Mouse (Mus musculus): ENCODE measurements around the gene Inpp4b. TPM values are rescaled to one million over a fixed set of nuclear protein-coding genes. Genes with fewer than 3 reads are reported as not detected.

Gene Inpp4b
- polyA plus RNA-seq, 2 experiments: 3.4 to 14.0 TPM

GRCm38 (mm10) chr8:81774010-81774409 is 431.7 kb downstream of the Inpp4b start:
- WGBS: 66% methylated on average over 4 of the region's 4 CpGs
- Histone ChIP-seq H3K9ac (ENCODE audit: low read depth, low read length, severe bottlenecking) (no peak overlapping the region), H3K27ac (replicated peaks; ENCODE audit: low read depth, low read length) (no peak overlapping the region), H3K9me3 (ENCODE audit: control insufficient read depth, low read length) (no peaks in the 10 kb centered on the region), H3K4me3 (replicated peaks; ENCODE audit: low read length) (no peak overlapping the region), H3K4me1 (ENCODE audit: control insufficient read depth, insufficient read depth, low read length) (peaks cover 12% of the 10 kb centered on the region; the same call in 1 of the 2 replicates), H3K4me2 (replicated peaks; ENCODE audit: low read depth, low read length, severe bottlenecking) (no peak overlapping the region), H3K27me3 (ENCODE audit: control insufficient read depth, insufficient read depth, low read length) (no peaks in the 10 kb centered on the region), H3K36me3 (ENCODE audit: control insufficient read depth, insufficient read depth, low read length) (no peaks in the 10 kb centered on the region)
- TF ChIP-seq POLR2A (IDR thresholded peaks at IDR 0.05; ENCODE audit: borderline replicate concordance, extremely low read depth, insufficient read depth, insufficient read length): no peak
- no peak for ATAC-seq (ENCODE audit: low FRiP score, low read depth)
- DNase-seq (ENCODE audit: low spot score): no peak

GRCm38 (mm10) chr8:81774454-81774853 is 432.1 kb downstream of the Inpp4b start:
- Histone ChIP-seq H3K9ac (ENCODE audit: low read depth, low read length, severe bottlenecking) (no peak overlapping the region), H3K27ac (replicated peaks; ENCODE audit: low read depth, low read length) (no peak overlapping the region), H3K4me3 (replicated peaks; ENCODE audit: low read length) (no peak overlapping the region), H3K4me1 (ENCODE audit: control insufficient read depth, insufficient read depth, low read length) (peaks cover 8% of the 10 kb centered on the region; the same call in 1 of the 2 replicates), H3K27me3 (ENCODE audit: control insufficient read depth, insufficient read depth, low read length) (no peaks in the 10 kb centered on the region), H3K9me3 (ENCODE audit: control insufficient read depth, low read length) (no peaks in the 10 kb centered on the region), H3K36me3 (ENCODE audit: control insufficient read depth, insufficient read depth, low read length) (no peaks in the 10 kb centered on the region), H3K4me2 (replicated peaks; ENCODE audit: low read depth, low read length, severe bottlenecking) (no peak overlapping the region)
- 17% methylated on average over 1 of the region's 1 CpGs for WGBS
- no peak for ATAC-seq (ENCODE audit: low FRiP score, low read depth)
- no peak for DNase-seq (ENCODE audit: low spot score)
- no peak for TF ChIP-seq POLR2A (IDR thresholded peaks at IDR 0.05; ENCODE audit: borderline replicate concordance, extremely low read depth, insufficient read depth, insufficient read length)

GRCm38 (mm10) chr8:81776516-81777237 is 434.3 kb downstream of the Inpp4b start:
- Histone ChIP-seq H3K4me3 (replicated peaks; ENCODE audit: low read length) (no peak overlapping the region), H3K4me2 (replicated peaks; ENCODE audit: low read depth, low read length, severe bottlenecking) (no peak overlapping the region), H3K27me3 (ENCODE audit: control insufficient read depth, insufficient read depth, low read length) (no peaks in the 10 kb centered on the region), H3K36me3 (ENCODE audit: control insufficient read depth, insufficient read depth, low read length) (no peaks in the 10 kb centered on the region), H3K9ac (ENCODE audit: low read depth, low read length, severe bottlenecking) (no peak overlapping the region), H3K9me3 (ENCODE audit: control insufficient read depth, low read length) (no peaks in the 10 kb centered on the region), H3K4me1 (ENCODE audit: control insufficient read depth, insufficient read depth, low read length) (no peaks in the 10 kb centered on the region), H3K27ac (replicated peaks; ENCODE audit: low read depth, low read length) (no peak overlapping the region)
- DNase-seq (ENCODE audit: low spot score) (peak; percentile 32), ATAC-seq (ENCODE audit: low FRiP score, low read depth) (peak; percentile 66; the same call in 1 of the 2 replicates)
- 36% methylated on average over 4 of the region's 4 CpGs for WGBS
- no peak for TF ChIP-seq POLR2A (IDR thresholded peaks at IDR 0.05; ENCODE audit: borderline replicate concordance, extremely low read depth, insufficient read depth, insufficient read length)

GRCm38 (mm10) chr8:81777704-81778103 is 435.3 kb downstream of the Inpp4b start:
- H3K27ac ChIP-seq (replicated peaks; ENCODE audit: low read depth, low read length): no peak overlapping the region
- whole genome bisulfite sequencing: 96% methylated on average over 1 of the region's 1 CpGs

GRCm38 (mm10) chr8:81779440-81779839 is 437.1 kb downstream of the Inpp4b start:
- H3K36me3 ChIP-seq (ENCODE audit: control insufficient read depth, insufficient read depth, low read length): no peaks in the 10 kb centered on the region
- no peak for TF ChIP-seq POLR2A (IDR thresholded peaks at IDR 0.05; ENCODE audit: borderline replicate concordance, extremely low read depth, insufficient read depth, insufficient read length)
- H3K9ac ChIP-seq (ENCODE audit: low read depth, low read length, severe bottlenecking): no peak overlapping the region
- no peaks in the 10 kb centered on the region for H3K9me3 ChIP-seq (ENCODE audit: control insufficient read depth, low read length)
- ATAC-seq (ENCODE audit: low FRiP score, low read depth) (no peak), DNase-seq (ENCODE audit: low spot score) (no peak)
- no peak overlapping the region for H3K4me2 ChIP-seq (replicated peaks; ENCODE audit: low read depth, low read length, severe bottlenecking)
- 88% methylated on average over 5 of the region's 5 CpGs for WGBS
- H3K27me3 ChIP-seq (ENCODE audit: control insufficient read depth, insufficient read depth, low read length): no peaks in the 10 kb centered on the region
- H3K27ac ChIP-seq (replicated peaks; ENCODE audit: low read depth, low read length): no peak overlapping the region
- no peaks in the 10 kb centered on the region for H3K4me1 ChIP-seq (ENCODE audit: control insufficient read depth, insufficient read depth, low read length)
- no peak overlapping the region for H3K4me3 ChIP-seq (replicated peaks; ENCODE audit: low read length)

More at GRCm38 (mm10) chr8:81777704-81778103, 435.3 kb downstream of the Inpp4b start:
- no peak for DNase-seq (ENCODE audit: low spot score)
- Histone ChIP-seq H3K9me3 (ENCODE audit: control insufficient read depth, low read length) (no peaks in the 10 kb centered on the region), H3K4me1 (ENCODE audit: control insufficient read depth, insufficient read depth, low read length) (no peaks in the 10 kb centered on the region), H3K27me3 (ENCODE audit: control insufficient read depth, insufficient read depth, low read length) (no peaks in the 10 kb centered on the region), H3K4me2 (replicated peaks; ENCODE audit: low read depth, low read length, severe bottlenecking) (no peak overlapping the region), H3K4me3 (replicated peaks; ENCODE audit: low read length) (no peak overlapping the region), H3K9ac (ENCODE audit: low read depth, low read length, severe bottlenecking) (no peak overlapping the region), H3K36me3 (ENCODE audit: control insufficient read depth, insufficient read depth, low read length) (no peaks in the 10 kb centered on the region)
- no peak for ATAC-seq (ENCODE audit: low FRiP score, low read depth)
- no peak for TF ChIP-seq POLR2A (IDR thresholded peaks at IDR 0.05; ENCODE audit: borderline replicate concordance, extremely low read depth, insufficient read depth, insufficient read length)
